Mouse (Mus musculus): ENCODE data around the gene Dscaml1.

- TF ChIP-seq E2F4 (IDR thresholded peaks at IDR 0.05; ENCODE audit: borderline replicate concordance, low read depth, low read length) (no peak), CTCF (IDR thresholded peaks at IDR 0.05 in 2 of 3, conservative IDR thresholded peaks at IDR 0.05 in 1 of 3; ENCODE audit: control insufficient read depth in 1 of 3, insufficient read depth in 1 of 3, low read depth in 2 of 3, low read length in 3 of 3, poor library complexity in 1 of 3, severe bottlenecking in 1 of 3) (no peak), TAL1 (IDR thresholded peaks at IDR 0.05; ENCODE audit: low read length) (no peak), NELFE (IDR thresholded peaks at IDR 0.05; ENCODE audit: low read depth, low read length) (no peak), MAFK (IDR thresholded peaks at IDR 0.05; ENCODE audit: borderline replicate concordance, low read depth, low read length) (no peak), MAX (IDR thresholded peaks at IDR 0.05; ENCODE audit: low read length) (no peak), ZMIZ1 (IDR thresholded peaks at IDR 0.05; ENCODE audit: low read depth, low read length) (no peak), TCF12 (IDR thresholded peaks at IDR 0.05; ENCODE audit: low read depth, low read length) (no peak), CHD2 (IDR thresholded peaks at IDR 0.05; ENCODE audit: low read length) (no peak), POLR2A (IDR thresholded peaks at IDR 0.05; ENCODE audit: control insufficient read depth in 1 of 2, insufficient read depth in 1 of 2, low read depth in 1 of 2, low read length in 2 of 2, poor library complexity in 1 of 2) (no peak), ETS1 (IDR thresholded peaks at IDR 0.05; ENCODE audit: low read depth, low read length) (no peak), CHD1 (IDR thresholded peaks at IDR 0.05; ENCODE audit: low read depth, low read length) (no peak), SMC3 (IDR thresholded peaks at IDR 0.05; ENCODE audit: low read depth, low read length) (no peak), ZKSCAN1 (IDR thresholded peaks at IDR 0.05; ENCODE audit: low read depth, low read length) (no peak)
These were observed 3.7 kb downstream of the Dscaml1 start for GRCm38 (mm10) chr9:45429951-45430697.
